Comparison of ENCODE assay signal across 9 mouse cellular contexts in the genomic region with DNA sequence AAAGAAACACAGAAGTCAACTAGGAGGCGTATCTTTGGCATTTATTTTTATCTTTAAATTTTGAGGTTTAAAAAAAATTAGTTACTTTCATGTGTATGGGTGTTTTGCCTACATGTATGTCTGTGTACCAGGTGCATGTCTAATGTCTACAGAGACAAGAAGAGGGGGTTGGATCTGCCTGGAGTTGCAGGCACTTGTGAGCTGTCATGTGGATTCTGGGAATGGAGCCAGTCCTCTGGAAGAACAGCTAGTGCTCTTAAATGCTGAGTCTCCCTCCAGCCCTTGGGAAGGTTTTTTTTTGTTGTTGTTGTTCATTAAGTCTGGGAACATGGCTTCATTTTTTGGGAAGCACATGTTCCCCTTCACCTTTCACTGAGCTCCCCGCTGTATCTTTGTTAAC. TPM values are rescaled to one million over a fixed set of nuclear protein-coding genes. Genes with fewer than 3 reads are reported as not detected.
DNase-seq lines count a peak whose midpoint lies in the region; ATAC-seq and TF ChIP-seq lines count a peak whose summit lies in the region.
"Had no signal": no experiment of that assay in that cellular context is flagged by ENCODE, and none has a peak within 500 bp of the region (broad histone marks: within the 10 kb centered on the region; RNA-seq: fewer than 3 reads in every experiment).

No protein-coding gene starts in this region.

- no peak overlapping the region for H3K9ac ChIP-seq in forebrain, embryonic 14.5 days (ENCODE audit: low read length)
- H3K9ac ChIP-seq in lung, embryonic 14.5 days = no peak overlapping the region
- H3K9ac ChIP-seq: hindbrain, embryonic 15.5 days had no signal

- H3K27ac ChIP-seq in forebrain, embryonic 14.5 days (ENCODE audit: low read depth, low read length) = no peak overlapping the region; the same call in 1 of the 2 replicates
- H3K27ac ChIP-seq in forebrain, embryonic 10.5 days = no peak overlapping the region
- H3K27ac ChIP-seq in lung, embryonic 14.5 days (ENCODE audit: low read depth) = no peak overlapping the region
- peak overlapping the region; percentile 46 for H3K27ac ChIP-seq in olfactory bulb, adult 2 months (ENCODE audit: insufficient read depth, low read depth, low read length)
- H3K27ac ChIP-seq: hindbrain, embryonic 15.5 days had no signal

- TF ChIP-seq CTCF in lung, embryonic 14.5 days (IDR thresholded peaks at IDR 0.05; ENCODE audit: low read depth) = no peak
- TF ChIP-seq CTCF in olfactory bulb, adult 2 months (IDR thresholded peaks at IDR 0.05; ENCODE audit: insufficient read depth, low read depth, low read length) = no peak

- no peak for TF ChIP-seq POLR2A in olfactory bulb, adult 2 months (IDR thresholded peaks at IDR 0.05; ENCODE audit: insufficient read depth, low read depth, low read length)

- peaks cover 23% of the 10 kb centered on the region; the same call in 1 of the 2 replicates for H3K36me3 ChIP-seq in forebrain, embryonic 14.5 days (ENCODE audit: control insufficient read depth, insufficient read depth, low read length)
- no peaks in the 10 kb centered on the region for H3K36me3 ChIP-seq in forebrain, embryonic 10.5 days (replicated peaks)
- H3K36me3 ChIP-seq in lung, embryonic 14.5 days (ENCODE audit: insufficient read depth) = no peaks in the 10 kb centered on the region

- peak; percentile 57; the same call in 1 of the 2 replicates for ATAC-seq in forebrain, embryonic 14.5 days
- no peak for ATAC-seq in lung, embryonic 14.5 days (ENCODE audit: insufficient read depth)

- no peak overlapping the region for H3K4me3 ChIP-seq in forebrain, embryonic 14.5 days (ENCODE audit: low read depth, low read length)
- no peak overlapping the region for H3K4me3 ChIP-seq in forebrain, embryonic 10.5 days
- H3K4me3 ChIP-seq in lung, embryonic 14.5 days (ENCODE audit: low read depth, low read length) = no peak overlapping the region
- no peak overlapping the region for H3K4me3 ChIP-seq in olfactory bulb, adult 2 months (ENCODE audit: insufficient read depth, low read depth, low read length)
- H3K4me3 ChIP-seq: hindbrain, embryonic 15.5 days had no signal

- H3K4me2 ChIP-seq in forebrain, embryonic 14.5 days (ENCODE audit: low read length) = no peak overlapping the region
- H3K4me2 ChIP-seq in lung, embryonic 14.5 days = no peak overlapping the region
- H3K4me2 ChIP-seq: hindbrain, embryonic 15.5 days had no signal

- H3K27me3 ChIP-seq in forebrain, embryonic 14.5 days (replicated peaks; ENCODE audit: control insufficient read depth, insufficient read depth, low read length) = no peaks in the 10 kb centered on the region
- no peaks in the 10 kb centered on the region for H3K27me3 ChIP-seq in forebrain, embryonic 10.5 days (ENCODE audit: poor library complexity, severe bottlenecking)
- no peaks in the 10 kb centered on the region for H3K27me3 ChIP-seq in lung, embryonic 14.5 days (ENCODE audit: insufficient read depth, low read length)
- H3K27me3 ChIP-seq: hindbrain, embryonic 15.5 days had no signal

- WGBS in forebrain, embryonic 14.5 days = 81% methylated on average over 2 of the region's 2 CpGs
- 94% methylated on average over 2 of the region's 2 CpGs for WGBS in forebrain, embryonic 10.5 days
- WGBS in lung, embryonic 14.5 days = 74% methylated on average over 2 of the region's 2 CpGs
- 37% methylated on average over 2 of the region's 2 CpGs for WGBS in olfactory bulb, adult 2 months

- intact Hi-C loops in heart, postnatal 10 days (cut with DNase I) = loop anchor here (5.0 kb wide), 1 partner anchor 77 kb away; no protein-coding TSS in a partner anchor

- no peaks in the 10 kb centered on the region for H3K9me3 ChIP-seq in forebrain, embryonic 14.5 days (replicated peaks; ENCODE audit: control insufficient read depth, low read length)
- H3K9me3 ChIP-seq in forebrain, embryonic 10.5 days = no peaks in the 10 kb centered on the region
- no peaks in the 10 kb centered on the region for H3K9me3 ChIP-seq in lung, embryonic 14.5 days (ENCODE audit: low read depth, low read length)
- H3K9me3 ChIP-seq: hindbrain, embryonic 15.5 days had no signal

- DNase-seq in forebrain, embryonic 14.5 days (ENCODE audit: low spot score) = peak; percentile 86
- DNase-seq in forebrain, embryonic 10.5 days (ENCODE audit: extremely low spot score, low spot score) = no peak
- peak; percentile 63 for DNase-seq in lung, embryonic 14.5 days
- no peak for DNase-seq in lung, postnatal 4 days
- DNase-seq in heart, postnatal 10 days = peak; percentile 45 to 66
- no peak for DNase-seq in thymus, postnatal 0 days (ENCODE audit: low spot score)
- DNase-seq in thymus, postnatal 25 days = no peak

- no peaks in the 10 kb centered on the region for H3K4me1 ChIP-seq in forebrain, embryonic 14.5 days (ENCODE audit: control insufficient read depth, insufficient read depth, low read length)
- H3K4me1 ChIP-seq in forebrain, embryonic 10.5 days = no peaks in the 10 kb centered on the region
- H3K4me1 ChIP-seq in lung, embryonic 14.5 days (ENCODE audit: insufficient read depth) = no peaks in the 10 kb centered on the region
- H3K4me1 ChIP-seq in olfactory bulb, adult 2 months (ENCODE audit: control insufficient read depth, insufficient read depth, low read length) = peaks cover 5% of the 10 kb centered on the region
- H3K4me1 ChIP-seq: hindbrain, embryonic 15.5 days had no signal

RNA-seq across cellular contexts. Expression of gene Slc2a2, which starts 58.7 kb away (rescaled TPM):
- polyA plus RNA-seq in forebrain, embryonic 14.5 days (2014; fragmentation: Nextera tagmentation; extraction: Ambion mirVana) = 0.05 TPM in 1 of 2 replicates, not detected in the other
- 0.04 TPM in 1 of 2 replicates, not detected in the other for polyA plus RNA-seq in forebrain, embryonic 10.5 days (2016; fragmentation: Nextera tagmentation; extraction: Ambion mirVana)
- 0.08 and 0.14 TPM in 2 replicates for polyA plus RNA-seq in lung, embryonic 14.5 days (2014; fragmentation: Nextera tagmentation; extraction: Ambion mirVana)
- under 1 TPM in 1 of 2 experiments, not detected in 1; 0.10 TPM for total RNA-seq in heart, postnatal 10 days (2021)
- polyA plus RNA-seq in olfactory bulb, adult 2 months (2012; ENCODE audit: insufficient read depth, insufficient read length, low replicate concordance, missing spikeins) = not detected in 2 replicates
- polyA plus RNA-seq in thymus, postnatal 0 days (2015; fragmentation: Nextera tagmentation; extraction: Ambion mirVana) = 0.12 and 0.22 TPM in 2 replicates

Comparison
In these comparisons a context has a peak if more than half of its experiments do, and no peak if none do; other contexts are left out.
1. DNase-seq: peak in forebrain, embryonic 14.5 days (single experiment), lung, embryonic 14.5 days (single experiment) and heart, postnatal 10 days (2 of 2); none in forebrain, embryonic 10.5 days (single experiment), lung, postnatal 4 days (0 of 2), thymus, postnatal 0 days (single experiment) and thymus, postnatal 25 days (single experiment).